Mouse (Mus musculus): ENCODE measurements around the gene Olfr862.

GRCm38 (mm10) chr9:19911170-19911569 lies 23.4 kb upstream of the Olfr862 start:
- TF ChIP-seq POU5F1 (IDR thresholded peaks at IDR 0.05; ENCODE audit: borderline replicate concordance, low read length) (no peak), CTCF (conservative IDR thresholded peaks at IDR 0.05; ENCODE audit: low read length) (no peak), NANOG (IDR thresholded peaks at IDR 0.05; ENCODE audit: borderline replicate concordance, low read length) (no peak)

Measured in E14TG2a.4 (cell line).